Mouse (Mus musculus): ENCODE measurements at regions not wholly inside any gene's neighbourhood (a gene's known extent, or its start where the extent isn't known, plus 50 kb on each side); places are given as distances from the start of the nearest gene placed in this dataset.

DNA sequence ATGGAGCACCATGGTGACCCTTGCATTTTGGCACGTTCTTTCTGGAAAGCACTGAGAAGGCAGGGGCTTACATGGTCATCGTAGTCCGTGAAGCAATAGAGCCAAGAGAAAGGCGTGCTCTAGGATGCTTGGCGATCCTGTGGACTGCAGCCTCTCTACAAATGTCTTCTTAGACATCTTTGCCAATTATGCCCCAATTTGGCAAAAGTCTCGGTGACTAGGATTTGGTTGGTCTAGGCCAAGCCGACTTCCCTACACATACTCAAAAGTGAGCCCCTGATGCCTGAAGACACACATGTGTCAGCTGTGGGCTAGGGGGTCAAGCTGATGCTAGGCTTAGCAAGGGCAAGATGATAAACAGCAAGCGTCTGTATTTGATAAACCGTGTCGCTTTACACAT, 154.7 kb downstream of the Opa1 start:
- H3K27me3 ChIP-seq (ENCODE audit: control insufficient read depth, insufficient read depth, low read length), result no peaks in the 10 kb centered on the region
- DNase-seq, result no peak
- H3K4me1 ChIP-seq (ENCODE audit: control insufficient read depth, insufficient read depth, low read length), result no peaks in the 10 kb centered on the region
- H3K27ac ChIP-seq (ENCODE audit: insufficient read depth, low read length), result no peak overlapping the region
- no peak overlapping the region for H3K4me3 ChIP-seq (replicated peaks; ENCODE audit: insufficient read depth, low read depth, low read length)
- WGBS, result 70% methylated on average over 10 of the region's 10 CpGs
- TF ChIP-seq CTCF (IDR thresholded peaks at IDR 0.05; ENCODE audit: borderline replicate concordance, insufficient read depth, low read depth, low read length), result no peak
- no peak for TF ChIP-seq POLR2A (IDR thresholded peaks at IDR 0.05; ENCODE audit: borderline replicate concordance, insufficient read depth, low read length)

DNA sequence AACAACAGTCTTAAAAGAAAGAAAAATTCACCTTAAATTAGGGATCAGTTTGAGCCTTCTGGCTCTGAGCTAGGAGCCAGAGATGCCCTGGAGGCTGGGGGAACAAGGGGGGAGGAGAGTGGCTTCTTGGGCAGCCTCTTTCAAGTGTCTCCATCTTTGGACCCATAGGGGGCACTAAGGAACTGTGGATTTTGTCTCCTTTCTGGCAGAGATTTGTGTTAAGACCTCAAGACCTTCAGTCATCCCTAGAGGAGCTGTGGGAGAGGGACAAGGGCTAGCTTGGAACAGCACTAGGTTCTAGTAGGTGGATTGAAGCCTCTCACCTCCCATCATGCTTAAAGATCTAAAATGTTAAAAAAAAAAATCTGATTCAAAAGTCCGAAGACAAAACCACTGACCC, 155.2 kb downstream of the Opa1 start:
- Histone ChIP-seq H3K27ac (ENCODE audit: insufficient read depth, low read length) (no peak overlapping the region), H3K27me3 (ENCODE audit: control insufficient read depth, insufficient read depth, low read length) (no peaks in the 10 kb centered on the region), H3K4me1 (ENCODE audit: control insufficient read depth, insufficient read depth, low read length) (no peaks in the 10 kb centered on the region), H3K4me3 (replicated peaks; ENCODE audit: insufficient read depth, low read depth, low read length) (no peak overlapping the region)
- no peak for TF ChIP-seq POLR2A (IDR thresholded peaks at IDR 0.05; ENCODE audit: borderline replicate concordance, insufficient read depth, low read length)
- peak; percentile 58; the same call in 1 of the 2 replicates for TF ChIP-seq CTCF (IDR thresholded peaks at IDR 0.05; ENCODE audit: borderline replicate concordance, insufficient read depth, low read depth, low read length)
- peak; percentile 37 to 59 for DNase-seq
- WGBS, result 6% methylated on average over 1 of the region's 1 CpGs

DNA sequence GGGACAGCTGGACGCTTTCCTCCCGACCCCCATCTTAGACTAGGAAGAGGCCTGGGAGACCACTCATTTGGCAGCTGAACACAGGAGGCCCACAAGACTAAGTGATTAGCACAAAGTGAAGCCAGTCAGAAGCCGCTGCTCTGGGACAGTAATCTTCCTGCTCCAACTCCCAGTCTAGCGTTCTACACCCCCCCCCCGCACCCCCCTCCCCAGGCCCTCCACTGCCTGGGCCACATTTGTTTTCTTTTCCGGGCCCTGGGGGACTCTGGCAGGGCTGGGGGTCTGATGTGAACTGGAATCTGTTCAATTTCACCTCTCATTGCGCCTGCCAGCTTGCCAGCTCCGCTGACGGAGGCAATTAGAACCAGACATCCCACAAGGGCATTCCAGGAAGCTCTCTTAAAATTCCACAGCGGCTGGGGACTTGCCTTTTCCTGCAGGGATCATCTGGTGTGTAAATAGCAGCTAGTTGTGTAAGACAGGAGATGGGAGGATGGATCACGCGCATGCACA, 155.7 kb downstream of the Opa1 start:
- Histone ChIP-seq H3K27ac (ENCODE audit: insufficient read depth, low read length) (no peak overlapping the region), H3K27me3 (ENCODE audit: control insufficient read depth, insufficient read depth, low read length) (no peaks in the 10 kb centered on the region), H3K4me1 (ENCODE audit: control insufficient read depth, insufficient read depth, low read length) (no peaks in the 10 kb centered on the region), H3K4me3 (replicated peaks; ENCODE audit: insufficient read depth, low read depth, low read length) (no peak overlapping the region)
- WGBS, result 36% methylated on average over 12 of the region's 12 CpGs
- no peak for TF ChIP-seq POLR2A (IDR thresholded peaks at IDR 0.05; ENCODE audit: borderline replicate concordance, insufficient read depth, low read length)
- no peak for TF ChIP-seq CTCF (IDR thresholded peaks at IDR 0.05; ENCODE audit: borderline replicate concordance, insufficient read depth, low read depth, low read length)
- DNase-seq, result no peak

DNA sequence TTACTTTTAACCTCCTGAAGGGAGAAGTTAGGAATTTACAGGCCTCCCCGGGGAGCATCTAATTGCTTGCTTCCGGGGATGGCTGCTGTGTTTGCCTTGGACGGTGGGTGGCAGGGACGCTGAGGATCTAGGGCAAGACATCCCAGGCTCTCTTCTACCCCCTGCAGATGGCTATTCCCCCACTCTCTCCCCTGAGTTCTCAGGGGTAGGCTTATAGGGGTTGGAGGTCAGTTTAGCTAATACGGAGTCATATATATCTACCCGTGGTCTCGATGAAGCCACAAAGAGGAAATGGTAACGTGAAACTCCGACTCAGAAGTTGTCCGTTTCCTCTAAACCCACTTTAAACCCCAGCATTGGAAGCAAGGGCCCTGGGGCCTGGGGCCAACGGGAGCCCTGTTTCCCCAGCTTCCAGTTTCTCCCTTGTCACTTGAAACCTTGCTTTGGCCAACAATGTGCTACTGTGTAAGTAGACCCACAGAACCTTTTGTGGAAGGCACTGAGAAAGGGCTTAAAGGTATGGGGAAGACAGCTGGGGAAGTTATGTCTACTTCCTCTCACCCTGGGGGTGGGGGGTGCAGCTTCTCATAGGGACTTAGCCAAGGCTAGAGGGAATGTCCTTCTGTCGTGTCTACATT, 156.4 kb downstream of the Opa1 start:
- DNase-seq, result no peak
- no peak for TF ChIP-seq POLR2A (IDR thresholded peaks at IDR 0.05; ENCODE audit: borderline replicate concordance, insufficient read depth, low read length)
- TF ChIP-seq CTCF (IDR thresholded peaks at IDR 0.05; ENCODE audit: borderline replicate concordance, insufficient read depth, low read depth, low read length), result no peak
- H3K27me3 ChIP-seq (ENCODE audit: control insufficient read depth, insufficient read depth, low read length), result no peaks in the 10 kb centered on the region
- no peaks in the 10 kb centered on the region for H3K4me1 ChIP-seq (ENCODE audit: control insufficient read depth, insufficient read depth, low read length)
- 61% methylated on average over 12 of the region's 12 CpGs for WGBS
- H3K4me3 ChIP-seq (replicated peaks; ENCODE audit: insufficient read depth, low read depth, low read length), result no peak overlapping the region
- no peak overlapping the region for H3K27ac ChIP-seq (ENCODE audit: insufficient read depth, low read length)

DNA sequence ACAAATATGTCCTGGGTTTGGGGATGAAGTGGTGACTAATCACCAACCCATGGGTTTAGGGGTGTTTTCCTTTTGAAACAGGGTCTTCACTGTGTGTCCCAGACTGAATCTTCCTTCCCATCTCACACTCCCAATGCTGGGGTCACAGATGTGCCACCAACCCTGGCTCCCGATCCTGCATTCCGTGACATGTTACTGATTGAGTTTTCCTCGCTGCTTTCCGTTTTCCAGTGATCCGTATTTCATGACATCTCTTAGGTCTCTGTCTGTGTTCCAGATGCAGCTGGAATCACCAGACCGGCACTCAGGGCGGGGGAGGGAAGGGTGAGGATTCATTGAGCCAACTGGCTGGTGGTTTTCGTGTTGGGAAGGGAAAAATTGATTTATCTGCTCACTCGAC, 157.1 kb downstream of the Opa1 start:
- Histone ChIP-seq H3K4me1 (ENCODE audit: control insufficient read depth, insufficient read depth, low read length) (no peaks in the 10 kb centered on the region), H3K4me3 (replicated peaks; ENCODE audit: insufficient read depth, low read depth, low read length) (no peak overlapping the region), H3K27ac (ENCODE audit: insufficient read depth, low read length) (no peak overlapping the region), H3K27me3 (ENCODE audit: control insufficient read depth, insufficient read depth, low read length) (no peaks in the 10 kb centered on the region)
- TF ChIP-seq CTCF (IDR thresholded peaks at IDR 0.05; ENCODE audit: borderline replicate concordance, insufficient read depth, low read depth, low read length) (no peak), POLR2A (IDR thresholded peaks at IDR 0.05; ENCODE audit: borderline replicate concordance, insufficient read depth, low read length) (no peak)
- no peak for DNase-seq
- WGBS, result 72% methylated on average over 9 of the region's 9 CpGs

DNA sequence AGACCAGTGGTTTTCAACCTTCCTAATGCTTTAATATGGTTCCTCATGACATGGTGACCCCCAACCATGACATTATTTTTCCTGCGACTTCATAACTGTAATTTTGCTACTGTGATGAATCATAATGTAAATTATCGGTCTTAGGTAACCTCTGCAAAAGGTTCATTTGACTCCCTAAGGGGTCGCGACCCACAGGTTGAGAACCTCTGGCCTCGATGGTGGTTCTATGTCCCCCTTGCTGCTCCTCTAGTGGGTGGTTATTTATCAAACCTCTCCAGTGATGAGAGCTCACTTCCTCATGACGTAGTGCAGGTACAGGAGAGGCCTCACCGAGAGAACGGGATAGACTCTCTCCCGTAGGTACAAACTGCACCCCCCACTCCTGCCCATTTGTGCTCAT, 158.9 kb downstream of the Opa1 start:
- no peaks in the 10 kb centered on the region for H3K4me1 ChIP-seq (ENCODE audit: control insufficient read depth, insufficient read depth, low read length)
- no peak overlapping the region for H3K4me3 ChIP-seq (replicated peaks; ENCODE audit: insufficient read depth, low read depth, low read length)
- no peak for TF ChIP-seq POLR2A (IDR thresholded peaks at IDR 0.05; ENCODE audit: borderline replicate concordance, insufficient read depth, low read length)
- no peak for TF ChIP-seq CTCF (IDR thresholded peaks at IDR 0.05; ENCODE audit: borderline replicate concordance, insufficient read depth, low read depth, low read length)
- H3K27me3 ChIP-seq (ENCODE audit: control insufficient read depth, insufficient read depth, low read length), result no peaks in the 10 kb centered on the region; the same call in 1 of the 2 replicates
- no peak for DNase-seq
- H3K27ac ChIP-seq (ENCODE audit: insufficient read depth, low read length), result no peak overlapping the region
- WGBS, result 96% methylated on average over 9 of the region's 9 CpGs

DNA sequence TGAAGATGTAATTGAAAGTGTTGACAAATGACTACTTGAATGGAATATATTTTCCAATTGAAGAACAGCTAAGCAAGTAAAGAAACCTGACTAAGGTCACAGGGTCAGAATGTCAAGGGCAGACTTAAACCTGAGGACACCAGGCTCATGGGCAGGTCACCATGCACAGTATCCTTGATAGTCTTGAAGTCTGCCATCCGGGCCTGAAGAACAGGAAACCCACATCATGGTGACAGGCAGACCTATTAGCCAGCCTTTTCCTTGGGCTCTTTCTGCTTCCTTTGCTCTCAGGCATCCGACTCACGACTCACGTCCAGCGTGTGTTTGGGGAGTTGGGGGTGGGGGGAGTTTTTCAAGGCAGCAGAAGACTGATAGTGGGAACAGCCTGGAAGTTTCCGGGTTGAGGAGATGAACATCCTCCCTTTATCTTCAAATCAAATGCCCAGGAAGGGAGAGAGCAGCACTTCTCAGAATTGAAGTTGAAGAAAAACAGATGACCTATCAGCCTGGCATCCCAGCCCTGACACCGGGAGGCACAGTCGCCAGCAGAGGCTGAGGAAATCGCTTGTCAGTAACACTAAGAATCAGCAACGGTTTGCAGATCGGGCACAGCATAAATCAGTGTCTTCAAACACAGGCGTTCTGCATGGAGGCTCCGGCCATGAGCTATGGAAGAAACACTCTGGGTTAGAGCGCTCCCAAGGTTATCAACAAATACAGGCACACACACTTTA, 163.5 kb downstream of the Opa1 start:
- H3K4me1 ChIP-seq (ENCODE audit: control insufficient read depth, insufficient read depth, low read length), result no peaks in the 10 kb centered on the region
- no peak overlapping the region for H3K27ac ChIP-seq (ENCODE audit: insufficient read depth, low read length)
- no peak for TF ChIP-seq CTCF (IDR thresholded peaks at IDR 0.05; ENCODE audit: borderline replicate concordance, insufficient read depth, low read depth, low read length)
- TF ChIP-seq POLR2A (IDR thresholded peaks at IDR 0.05; ENCODE audit: borderline replicate concordance, insufficient read depth, low read length), result no peak
- no peaks in the 10 kb centered on the region; the same call in 1 of the 2 replicates for H3K27me3 ChIP-seq (ENCODE audit: control insufficient read depth, insufficient read depth, low read length)
- H3K4me3 ChIP-seq (replicated peaks; ENCODE audit: insufficient read depth, low read depth, low read length), result no peak overlapping the region
- DNase-seq, result no peak
- WGBS, result 59% methylated on average over 14 of the region's 14 CpGs

DNA sequence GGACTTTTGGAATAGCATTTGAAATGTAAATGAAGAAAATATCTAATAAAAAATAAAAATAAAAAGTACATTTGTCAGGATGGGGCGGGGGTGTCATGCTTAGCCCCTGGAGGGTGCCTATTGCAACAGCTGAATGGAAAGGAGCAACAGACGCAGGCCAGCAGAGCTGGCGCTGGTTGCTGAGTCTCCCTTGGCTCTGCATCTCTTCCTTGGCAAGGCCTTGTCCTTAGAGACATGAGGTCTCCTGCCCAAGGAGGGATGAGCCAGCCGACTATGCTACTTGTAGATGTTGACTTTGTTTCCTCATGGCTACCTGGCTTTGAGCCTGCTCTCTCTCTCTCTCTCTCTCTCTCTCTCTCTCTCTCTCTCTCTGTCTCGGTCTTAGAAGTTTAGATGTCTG, 166.4 kb downstream of the Opa1 start:
- WGBS, result 43% methylated on average over 5 of the region's 5 CpGs
- no peak overlapping the region for H3K27ac ChIP-seq (ENCODE audit: insufficient read depth, low read length)
- H3K4me3 ChIP-seq (replicated peaks; ENCODE audit: insufficient read depth, low read depth, low read length), result no peak overlapping the region
- no peaks in the 10 kb centered on the region; the same call in 1 of the 2 replicates for H3K27me3 ChIP-seq (ENCODE audit: control insufficient read depth, insufficient read depth, low read length)
- H3K4me1 ChIP-seq (ENCODE audit: control insufficient read depth, insufficient read depth, low read length), result no peaks in the 10 kb centered on the region
- TF ChIP-seq POLR2A (IDR thresholded peaks at IDR 0.05; ENCODE audit: borderline replicate concordance, insufficient read depth, low read length), result no peak
- TF ChIP-seq CTCF (IDR thresholded peaks at IDR 0.05; ENCODE audit: borderline replicate concordance, insufficient read depth, low read depth, low read length), result no peak
- no peak for DNase-seq

Data from cerebellum, adult 2 months (tissue).